Mouse (Mus musculus): ENCODE measurements at regions not wholly inside any gene's neighbourhood (a gene's known extent, or its start where the extent isn't known, plus 50 kb on each side); places are given as distances from the start of the nearest gene placed in this dataset.
A peak's percentile ranks its signal among the peaks of the same experiment; 100 is the strongest.
"Not testable (repeated sequence)": the region's sequence is repeated elsewhere in the genome, so short reads cannot be mapped to it uniquely, and the experiment has no call there.

DNA sequence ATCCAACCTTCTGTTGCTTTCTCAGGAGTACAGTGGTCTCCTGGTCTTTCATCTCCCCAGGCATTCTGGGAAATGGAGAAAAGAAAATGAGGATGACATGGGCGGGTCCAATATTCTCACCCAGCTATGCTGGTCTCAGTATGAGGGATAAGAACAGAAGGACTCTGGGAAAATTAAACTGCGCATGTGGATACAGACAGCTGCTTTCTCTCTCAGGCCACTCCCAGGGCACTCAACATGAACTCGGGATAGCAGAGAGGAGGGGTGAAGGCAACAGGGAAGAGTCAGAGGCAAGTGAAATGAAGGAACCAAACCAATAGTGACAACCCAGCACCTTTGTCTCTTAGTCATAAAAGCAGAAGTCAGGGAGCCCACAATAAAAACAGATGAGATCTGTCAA is 508.5 kb upstream of the Id2 start:
- DNase-seq (ENCODE audit: low spot score), result no peak

DNA sequence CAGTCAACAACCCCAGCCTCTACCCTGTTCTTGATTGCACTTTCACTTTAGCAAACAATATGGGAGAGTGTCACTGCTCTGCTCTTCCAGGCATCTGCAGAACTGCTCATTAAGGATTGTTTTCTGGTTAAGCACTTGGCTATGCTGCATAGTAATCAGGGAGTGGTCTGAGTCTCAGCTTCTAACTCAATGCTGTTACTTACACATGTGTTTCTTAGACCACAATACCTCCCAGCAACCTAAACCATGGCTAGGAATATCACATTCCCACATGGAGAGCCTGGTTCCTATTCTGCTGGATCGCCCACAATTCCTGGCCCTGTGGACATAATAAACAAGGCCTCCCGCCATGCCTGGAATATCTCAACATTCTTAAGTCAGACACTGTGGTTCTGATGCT is 493.3 kb upstream of the Id2 start:
- DNase-seq (ENCODE audit: low spot score), result no peak

GRCm38 (mm10) chr12:25585746-25586145 is 488.8 kb upstream of the Id2 start:
- DNase-seq (ENCODE audit: low spot score), result no peak

DNA sequence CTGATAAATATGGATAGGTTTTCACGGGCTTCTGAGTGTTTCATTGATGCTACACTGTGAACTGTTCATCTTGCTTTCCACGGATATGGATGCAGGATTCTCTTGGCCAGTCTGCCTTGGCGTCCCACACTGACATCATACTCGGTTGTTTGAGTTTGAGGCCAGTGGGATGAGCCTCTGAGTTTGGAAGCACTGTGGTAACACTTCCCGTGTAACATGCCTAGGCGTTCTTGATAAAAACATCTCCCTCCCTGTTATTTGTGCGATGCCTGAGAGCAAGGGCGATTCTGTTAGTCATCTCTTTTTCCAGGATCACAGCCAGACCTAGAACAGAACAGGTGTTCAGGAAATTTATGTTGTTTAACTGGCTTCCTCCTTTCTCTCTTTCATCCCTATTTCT is 482.5 kb upstream of the Id2 start:
- no peak for DNase-seq (ENCODE audit: low spot score)

- DNase-seq (ENCODE audit: low spot score), result no peak
These were observed 468.2 kb upstream of the Id2 start for GRCm38 (mm10) chr12:25565131-25565530.

DNA sequence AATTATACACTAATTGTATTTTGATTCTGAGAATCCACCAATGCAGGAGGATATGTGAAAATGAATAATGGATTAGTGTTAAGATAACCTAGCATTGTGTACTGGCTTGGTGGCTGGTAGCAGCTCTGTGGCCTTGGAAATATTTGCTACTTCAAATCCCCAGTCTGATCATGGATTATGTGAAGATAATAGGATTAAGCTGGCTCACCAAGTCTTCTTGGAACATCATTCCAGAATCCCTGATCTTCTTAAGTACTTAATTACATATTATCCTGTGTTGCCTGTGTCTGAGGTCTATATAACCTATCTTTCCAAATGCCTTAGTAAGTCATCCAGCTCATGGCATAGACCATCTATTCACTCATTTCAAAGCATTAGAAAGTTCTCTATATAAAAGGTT is 462.7 kb upstream of the Id2 start:
- no peak for DNase-seq (ENCODE audit: low spot score)

GRCm38 (mm10) chr12:25553656-25554055 is 456.7 kb upstream of the Id2 start:
- no peak for DNase-seq (ENCODE audit: low spot score)

- DNase-seq (ENCODE audit: low spot score), result no peak
These were observed 452.8 kb upstream of the Id2 start for GRCm38 (mm10) chr12:25549735-25550134.

GRCm38 (mm10) chr12:25544253-25544652 is 447.3 kb upstream of the Id2 start:
- DNase-seq (ENCODE audit: low spot score), result no peak

DNA sequence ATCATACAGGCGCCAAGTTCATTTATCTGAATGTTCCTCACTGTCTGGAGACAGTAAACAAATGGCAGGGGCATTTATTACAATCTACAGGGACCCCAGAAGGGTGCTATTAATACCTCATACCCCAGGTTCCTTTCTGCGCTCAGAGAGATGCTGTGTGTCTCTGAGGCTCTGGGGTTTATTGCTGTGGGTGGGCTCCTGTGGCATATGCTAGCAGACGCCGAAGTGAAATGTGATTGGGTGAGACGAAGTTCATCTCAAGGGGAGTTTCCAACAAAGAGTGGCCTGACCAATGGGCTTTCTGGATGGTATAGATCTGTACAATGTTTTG is 437.6 kb upstream of the Id2 start:
- DNase-seq (ENCODE audit: low spot score), result no peak

DNA sequence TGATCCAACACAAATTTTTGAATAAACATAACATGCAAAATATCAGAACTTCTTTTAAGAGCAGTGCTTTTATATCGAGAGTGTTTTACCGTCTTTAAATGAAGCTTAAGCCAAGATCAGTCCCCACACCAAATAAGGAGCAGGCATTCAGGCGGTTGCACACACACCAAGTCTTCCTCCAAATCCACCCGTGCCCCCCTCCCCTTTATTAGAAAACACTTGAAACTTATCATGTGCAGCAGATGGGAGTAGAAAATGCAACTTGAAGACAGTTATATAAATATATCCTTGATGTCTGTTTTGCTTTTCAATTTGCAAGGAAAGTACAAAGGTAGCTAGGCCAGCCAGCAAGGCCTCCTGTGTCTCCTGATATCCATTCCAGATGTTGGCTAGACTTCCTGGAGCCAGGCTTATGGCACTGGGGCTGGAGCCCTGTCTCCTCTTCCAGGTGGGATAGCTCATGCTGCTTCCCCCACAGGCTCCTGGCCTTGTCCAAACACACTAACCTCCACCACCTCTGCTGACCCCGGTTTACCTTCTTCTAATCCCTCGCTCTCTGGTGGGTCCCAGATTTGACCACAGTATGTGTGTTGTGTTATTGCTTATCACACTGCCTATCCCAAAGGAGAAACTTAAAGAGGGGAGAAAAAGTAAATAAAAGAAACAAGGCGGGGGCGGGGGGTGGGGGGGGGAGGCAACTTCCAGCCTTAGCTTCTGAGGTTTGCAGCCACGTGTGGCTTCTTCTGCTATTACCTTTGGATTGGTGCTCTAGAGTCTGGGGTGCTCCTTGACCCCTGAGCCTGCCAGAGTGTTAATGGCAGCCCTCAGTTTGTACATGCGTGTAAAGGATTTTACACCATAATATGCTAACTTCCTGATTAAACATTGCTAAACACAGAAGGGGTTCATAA is 437.0 kb upstream of the Id2 start:
- peak; percentile 13 for DNase-seq (ENCODE audit: low spot score)

DNA sequence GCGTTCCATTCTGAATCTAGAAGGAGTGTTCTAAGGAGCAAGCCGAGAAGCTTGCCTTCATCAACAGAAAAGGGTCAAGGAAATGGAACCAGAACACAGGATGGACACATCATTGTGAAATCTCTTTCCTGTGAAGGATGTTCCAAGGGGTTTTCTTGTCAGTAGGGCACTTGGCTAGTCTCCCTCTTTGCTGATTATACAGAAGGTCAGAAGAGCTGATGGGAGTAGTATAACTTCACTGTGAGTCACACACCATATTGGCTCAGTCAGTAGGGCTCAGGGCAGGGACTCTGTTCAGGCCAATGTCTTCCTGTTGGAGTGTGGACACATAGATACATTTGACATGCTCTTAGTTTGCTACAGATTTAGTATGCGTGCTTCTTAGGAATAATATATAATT is 433.5 kb upstream of the Id2 start:
- DNase-seq (ENCODE audit: low spot score), result no peak

GRCm38 (mm10) chr12:25529537-25529936 is 432.6 kb upstream of the Id2 start:
- no peak for DNase-seq (ENCODE audit: low spot score)

DNA sequence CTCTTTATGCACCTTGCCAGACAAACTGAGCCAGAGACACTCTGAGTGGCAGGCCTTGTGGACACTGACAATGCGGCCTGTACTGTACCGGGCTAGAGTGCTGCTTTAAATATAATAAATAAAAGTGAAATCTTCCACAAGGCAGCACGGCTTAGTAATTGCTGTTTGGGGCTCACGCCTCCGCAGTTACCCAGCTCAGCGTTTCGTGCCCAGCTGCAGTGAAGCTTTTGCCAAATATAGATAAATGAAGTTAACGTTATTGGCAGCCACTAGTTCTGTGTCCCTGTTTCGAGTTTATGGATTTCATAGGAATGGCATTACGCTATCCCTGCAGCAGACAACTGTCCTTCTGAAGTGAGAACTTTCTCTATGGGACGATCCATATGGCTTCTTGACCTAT is 429.7 kb upstream of the Id2 start:
- DNase-seq (ENCODE audit: low spot score), result no peak

DNA sequence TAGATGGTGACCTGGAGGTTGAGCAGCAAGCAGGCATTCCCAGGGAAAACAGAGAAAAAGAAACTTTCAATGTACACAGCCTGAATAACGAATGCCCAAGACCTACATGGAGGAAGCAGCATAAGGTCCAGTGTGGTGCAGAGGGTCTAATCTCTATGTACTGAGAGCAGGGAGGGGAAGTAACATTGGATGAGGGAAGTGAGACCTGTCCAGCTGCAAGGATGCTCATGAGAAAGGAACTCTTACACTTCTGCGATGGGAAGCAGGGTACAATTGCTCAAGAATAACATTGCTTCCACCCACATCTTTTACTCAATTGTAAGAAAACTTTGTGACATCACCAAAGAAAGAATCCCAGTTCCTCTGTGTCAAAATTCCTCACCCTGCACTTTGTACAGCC is 419.8 kb upstream of the Id2 start:
- no peak for DNase-seq (ENCODE audit: low spot score)

- no peak for DNase-seq (ENCODE audit: low spot score)
These were observed 416.7 kb upstream of the Id2 start for GRCm38 (mm10) chr12:25513679-25514078.

DNA sequence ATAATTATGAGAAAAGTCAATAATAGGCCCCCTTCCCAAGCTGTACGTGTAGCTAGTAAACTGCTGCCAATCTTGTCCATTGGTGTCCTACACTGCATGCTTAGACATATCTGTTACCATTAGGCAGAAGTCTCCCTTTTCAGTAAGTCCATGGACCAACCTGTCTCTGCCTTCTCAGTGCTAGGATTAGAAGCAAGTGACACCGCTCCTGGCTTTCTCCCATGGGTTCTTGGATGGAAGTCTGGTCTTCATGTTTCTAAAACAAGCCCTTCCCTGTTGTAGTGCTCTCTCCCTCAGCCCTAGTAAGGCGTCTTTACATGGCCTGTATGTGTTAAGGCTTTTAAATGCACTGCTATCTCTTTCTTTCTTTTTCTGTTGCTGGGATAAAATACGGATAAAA is 412.7 kb upstream of the Id2 start:
- DNase-seq (ENCODE audit: low spot score), result no peak

GRCm38 (mm10) chr12:25493233-25493632 is 396.3 kb upstream of the Id2 start:
- DNase-seq (ENCODE audit: low spot score), result no peak

- no peak for DNase-seq (ENCODE audit: low spot score)
These were observed 395.7 kb upstream of the Id2 start for GRCm38 (mm10) chr12:25492483-25493190.

DNA sequence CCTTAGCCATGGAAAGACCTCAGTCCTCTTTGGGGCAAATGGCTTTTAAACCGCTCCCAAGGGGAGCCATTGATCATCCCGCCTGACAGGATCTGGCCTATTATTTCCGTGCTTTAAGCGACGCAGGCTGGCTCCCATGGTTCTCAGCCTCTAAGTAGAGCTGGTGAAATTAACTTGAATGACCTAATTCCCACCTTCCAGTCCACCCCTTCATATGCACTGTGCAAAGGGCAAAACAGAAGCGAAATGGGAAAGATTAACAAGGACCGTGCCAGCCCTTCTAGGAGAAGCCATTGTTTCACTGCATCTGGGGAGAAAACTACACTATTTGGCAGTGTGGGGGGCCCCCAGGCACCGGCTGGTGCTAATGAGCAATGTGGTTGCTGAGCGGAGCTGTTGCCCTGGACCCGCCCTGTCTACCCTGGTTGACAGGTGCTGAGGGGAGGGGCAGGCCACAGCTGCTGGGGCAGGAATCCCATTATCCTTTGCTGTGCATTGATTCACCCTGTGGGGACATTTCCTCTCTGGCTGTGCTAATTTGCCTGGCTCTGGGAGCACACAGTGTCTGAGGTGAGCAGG is 378.3 kb upstream of the Id2 start:
- DNase-seq (ENCODE audit: low spot score), result no peak

DNA sequence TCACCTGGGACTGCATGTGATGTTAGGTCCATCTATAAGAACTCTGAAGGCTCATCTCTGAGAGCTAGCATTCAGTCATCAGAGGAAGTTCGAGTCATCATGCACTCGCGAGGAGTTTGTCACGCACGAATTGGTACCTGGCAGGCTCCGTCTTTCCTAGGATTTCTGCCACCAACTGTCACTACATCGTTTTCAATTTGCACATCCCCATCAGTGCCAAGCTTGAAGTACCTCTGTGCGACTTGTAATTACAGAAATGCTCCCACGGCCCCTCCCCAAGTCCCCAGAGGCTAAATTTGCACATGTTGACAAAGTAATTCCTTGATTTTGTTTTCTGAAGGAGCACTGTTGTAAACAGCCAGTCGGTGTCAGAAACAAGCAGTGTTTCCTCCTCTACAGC is 372.2 kb upstream of the Id2 start:
- DNase-seq (ENCODE audit: low spot score), result no peak

DNA sequence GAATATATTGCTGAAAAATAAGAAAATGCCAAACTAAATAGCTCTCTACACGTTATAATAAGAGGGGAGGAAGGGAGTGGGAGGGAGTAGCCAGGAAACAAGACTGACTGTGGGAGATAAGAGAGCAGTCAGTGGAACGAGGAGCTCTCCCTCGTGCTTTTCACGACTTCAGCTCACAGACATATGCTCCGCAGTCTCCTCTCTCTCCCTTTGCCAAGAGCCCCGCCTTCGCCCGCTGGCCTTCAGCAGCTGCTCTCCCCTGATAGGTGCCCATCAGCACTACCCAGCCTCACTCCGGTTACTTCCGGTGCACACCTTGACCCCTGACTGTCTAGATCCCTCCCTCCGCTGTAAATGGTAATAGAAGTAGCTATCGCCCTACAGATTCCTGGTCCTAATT is 370.8 kb upstream of the Id2 start:
- no peak for DNase-seq (ENCODE audit: low spot score)

DNA sequence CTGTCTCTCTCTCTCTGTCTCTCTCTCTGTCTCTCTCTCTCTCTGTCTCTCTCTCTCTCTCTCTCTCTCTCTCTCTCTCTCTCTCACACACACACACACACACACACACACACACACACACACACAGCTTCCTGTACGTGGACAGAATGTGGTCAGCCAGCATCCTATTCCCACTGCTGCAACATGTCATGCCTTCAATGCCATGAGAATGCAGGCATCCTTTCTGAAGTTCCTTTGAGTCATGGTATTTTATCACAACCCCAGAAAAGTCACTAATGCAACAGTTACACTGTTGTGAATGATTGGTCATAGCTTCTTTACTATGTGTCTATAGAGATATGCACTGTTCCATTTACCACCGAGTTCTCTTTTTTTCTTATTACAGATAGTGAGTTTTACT is 365.8 kb upstream of the Id2 start:
- DNase-seq (ENCODE audit: low spot score), result not testable (repeated sequence)
